Mouse (Mus musculus) C2C12 (cell line): Measurements from ENCODE around the gene Hfm1.

Experiments
- CTCF ChIP-seq: IDR thresholded peaks from one replicate; pipeline ENCODE4 v1.5.1; 2011; ENCODE audit not compliant: control insufficient read depth, insufficient read depth, insufficient read length
- FOSL1 ChIP-seq: IDR thresholded peaks from one replicate; pipeline ENCODE4 v1.8.0; 2011; ENCODE audit warnings: mild to moderate bottlenecking, low read length; ENCODE audit not compliant: poor library complexity, insufficient read depth, severe bottlenecking
- MAX ChIP-seq: IDR thresholded peaks from one replicate; pipeline ENCODE4 v1.6.1; 2011; ENCODE audit warnings: mild to moderate bottlenecking, control low read depth

DNA sequence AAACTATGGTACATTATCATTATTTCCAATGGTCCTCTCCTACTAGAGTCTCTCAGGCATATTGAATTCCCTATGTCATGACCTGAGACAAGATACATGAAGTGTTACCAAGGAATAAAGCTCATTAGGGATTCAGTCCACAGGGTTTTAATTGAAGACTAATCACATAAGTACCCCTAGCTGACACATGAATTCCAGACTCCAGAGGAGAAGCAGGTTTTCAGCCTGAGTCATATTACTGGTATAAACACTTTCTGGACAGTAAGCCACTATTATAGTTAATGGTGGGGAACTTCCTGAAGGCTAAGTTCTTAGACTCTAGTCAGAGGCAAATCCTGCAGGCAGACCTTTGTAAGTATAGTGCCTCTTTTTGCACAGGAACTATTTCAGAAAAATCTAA is 6.8 kb downstream of the Hfm1 start:
- TF ChIP-seq MAX (no peak), FOSL1 (no peak), CTCF (no peak)
